Mouse (Mus musculus) myocyte (in vitro differentiated cells): ENCODE results near the gene Serf1. TPM values are rescaled to one million over a fixed set of nuclear protein-coding genes. Genes with fewer than 3 reads are reported as not detected.

Source experiments
- H3K27me3 ChIP-seq: one replicate; pipeline ENCODE4 v1.6.1; 2011; ENCODE audit not compliant: control insufficient read depth, insufficient read depth, insufficient read length
- H3K36me3 ChIP-seq: one replicate; pipeline ENCODE4 v1.6.1; 2011; ENCODE audit not compliant: control insufficient read depth, insufficient read depth
- H3K4me2 ChIP-seq: one replicate; pipeline ENCODE4 v1.6.1; 2011; ENCODE audit warnings: low read depth, control low read depth
- H3K4me3 ChIP-seq: one replicate; pipeline ENCODE4 v1.5.1; 2011; ENCODE audit warnings: mild to moderate bottlenecking, control low read depth, moderate library complexity
- H3K79me2 ChIP-seq: one replicate; pipeline ENCODE4 v1.6.1; 2011; ENCODE audit not compliant: control insufficient read depth, insufficient read depth
- H3ac ChIP-seq: one replicate; pipeline ENCODE4 v1.6.1; 2011; ENCODE audit not compliant: control insufficient read depth, insufficient read length
- CEBPB ChIP-seq: IDR thresholded peaks from 2 replicates; pipeline ENCODE4 v1.6.1; 2011; ENCODE audit warnings: mild to moderate bottlenecking, moderate library complexity; ENCODE audit not compliant: poor library complexity, insufficient read depth, severe bottlenecking
- E2F4 ChIP-seq: IDR thresholded peaks from one replicate; pipeline ENCODE4 v1.6.1; 2011; ENCODE audit warnings: mild to moderate bottlenecking, control low read depth, moderate library complexity; ENCODE audit not compliant: insufficient read depth
- MAX ChIP-seq: IDR thresholded peaks from one replicate; pipeline ENCODE4 v1.6.1; 2011; ENCODE audit warnings: low read depth, mild to moderate bottlenecking, control low read depth
- MYOD1 ChIP-seq, 3 experiments: IDR thresholded peaks; one replicate each; pipeline ENCODE4 v1.6.1; 2011; ENCODE audit warnings: control low read depth in 2 of 3, low read depth in 2 of 3, mild to moderate bottlenecking in 2 of 3, moderate library complexity in 1 of 3; ENCODE audit not compliant: insufficient read length in 2 of 3, control insufficient read depth in 1 of 3
- MYOG ChIP-seq, 3 experiments: IDR thresholded peaks; one replicate each; pipeline ENCODE4 v1.6.1; 2011; ENCODE audit warnings: control low read depth in 2 of 3, low read depth in 2 of 3, mild to moderate bottlenecking in 2 of 3; ENCODE audit not compliant: insufficient read length in 2 of 3, control insufficient read depth in 1 of 3, insufficient read depth in 1 of 3
- POLR2A ChIP-seq: IDR thresholded peaks from one replicate; pipeline ENCODE4 v1.6.1; 2011; ENCODE audit warnings: low read depth, mild to moderate bottlenecking, control low read depth, moderate library complexity; ENCODE audit not compliant: insufficient read length
- POLR2AphosphoS2 ChIP-seq: IDR thresholded peaks from one replicate; pipeline ENCODE4 v1.6.1; 2011; ENCODE audit warnings: low read depth, control low read depth; ENCODE audit not compliant: insufficient read length
- REST ChIP-seq: IDR thresholded peaks from one replicate; pipeline ENCODE4 v1.6.1; 2011; ENCODE audit warnings: mild to moderate bottlenecking, control low read depth, moderate library complexity; ENCODE audit not compliant: insufficient read depth, insufficient read length
- SRF ChIP-seq: IDR thresholded peaks from one replicate; pipeline ENCODE4 v1.6.1; 2011; ENCODE audit warnings: low read depth; ENCODE audit not compliant: control insufficient read depth, insufficient read length
- TCF12 ChIP-seq: IDR thresholded peaks from one replicate; pipeline ENCODE4 v1.6.1; 2011; ENCODE audit warnings: mild to moderate bottlenecking, control low read depth; ENCODE audit not compliant: poor library complexity, insufficient read depth, severe bottlenecking
- TCF3 ChIP-seq: IDR thresholded peaks from one replicate; pipeline ENCODE4 v1.6.1; 2011; ENCODE audit warnings: low read depth, control low read depth; ENCODE audit not compliant: insufficient read length
- USF1 ChIP-seq: IDR thresholded peaks from one replicate; pipeline ENCODE4 v1.6.1; 2011; ENCODE audit warnings: low read depth, mild to moderate bottlenecking, control low read depth, moderate library complexity
- polyA plus RNA-seq: library from polyadenylated mRNA; unstranded; fragments of >200 nt; fragmentation: generic; extraction: Trizol; gene quantifications from one replicate; pipeline ENCODE4 v1.2.1, GENCODE M21; 2012; ENCODE audit warnings: missing spikeins

Gene Serf1
- polyA plus RNA-seq, 1 experiment: 34.0 TPM

DNA sequence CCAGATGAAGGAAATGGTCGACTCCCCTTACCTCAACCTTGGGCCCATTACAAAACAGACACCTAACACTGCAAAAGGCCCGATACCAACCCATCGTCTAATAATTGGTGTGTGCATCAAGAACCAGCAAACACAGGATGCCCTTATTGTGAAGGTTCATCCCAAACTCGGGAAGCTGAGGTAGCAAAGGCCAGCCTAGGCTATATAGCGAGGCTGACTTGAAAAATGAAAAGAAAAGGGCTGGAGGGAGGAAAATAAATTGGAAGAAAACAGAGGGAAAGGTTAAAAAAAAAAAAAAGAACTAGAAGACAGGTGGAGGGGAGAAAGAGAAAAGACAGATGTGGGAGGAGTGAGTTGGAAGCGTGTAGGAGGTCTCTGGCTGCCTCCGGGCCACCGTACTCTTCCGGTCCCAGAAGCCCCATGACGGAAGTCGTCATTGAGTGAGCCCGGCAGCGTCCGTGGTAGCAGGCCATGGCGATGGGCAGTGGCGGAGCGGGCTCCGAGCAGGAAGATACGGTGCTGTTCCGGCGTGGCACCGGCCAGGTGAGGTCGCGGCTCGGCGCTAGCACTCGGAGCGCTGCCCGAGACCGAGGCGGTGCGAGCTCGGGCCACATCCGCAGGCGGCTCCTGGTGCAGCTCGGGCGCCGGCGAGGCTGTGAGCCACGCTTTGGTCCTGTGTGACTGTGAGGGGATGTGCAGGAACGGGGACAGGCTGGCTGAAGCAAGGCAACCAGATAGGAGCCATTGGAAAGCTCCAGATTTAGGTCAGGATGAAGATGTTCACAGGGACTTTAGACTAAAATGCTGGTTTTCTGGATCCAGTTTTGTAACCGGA, 16.8 kb downstream of the Serf1 start, which contains the start of gene Smn1:
TSS of gene Smn1 (plus strand) at position 430 of the 835 bp plus-strand sequence.
- peak; percentile 97 for TF ChIP-seq POLR2A
- peak; percentile 91 for TF ChIP-seq POLR2AphosphoS2
- no peak for TF ChIP-seq SRF
- no peak for TF ChIP-seq USF1
- no peak for TF ChIP-seq TCF12
- no peak for TF ChIP-seq MYOD1 (IDR thresholded peaks at IDR 0.05; ENCODE audit: control insufficient read depth in 1 of 3, insufficient read length in 2 of 3, low read depth in 2 of 3)
- peak in 1 of 3 experiments; percentile 27 for TF ChIP-seq MYOG (IDR thresholded peaks at IDR 0.05; ENCODE audit: control insufficient read depth in 1 of 3, insufficient read depth in 1 of 3, insufficient read length in 2 of 3, low read depth in 2 of 3)
- no peak for TF ChIP-seq MAX
- TF ChIP-seq CEBPB: no peak
- no peak for TF ChIP-seq TCF3
- TF ChIP-seq REST: peak; percentile 16
- no peak for TF ChIP-seq E2F4
- peaks cover 19% of the 10 kb centered on the region for H3K79me2 ChIP-seq
- peaks cover 15% of the 10 kb centered on the region for H3K36me3 ChIP-seq
- H3ac ChIP-seq: peak within 1 kb of the TSS; percentile 38
- H3K27me3 ChIP-seq: no peaks in the 10 kb centered on the region
- peak within 1 kb of the TSS; percentile 99 for H3K4me2 ChIP-seq
- peak within 1 kb of the TSS; percentile 86 for H3K4me3 ChIP-seq

DNA sequence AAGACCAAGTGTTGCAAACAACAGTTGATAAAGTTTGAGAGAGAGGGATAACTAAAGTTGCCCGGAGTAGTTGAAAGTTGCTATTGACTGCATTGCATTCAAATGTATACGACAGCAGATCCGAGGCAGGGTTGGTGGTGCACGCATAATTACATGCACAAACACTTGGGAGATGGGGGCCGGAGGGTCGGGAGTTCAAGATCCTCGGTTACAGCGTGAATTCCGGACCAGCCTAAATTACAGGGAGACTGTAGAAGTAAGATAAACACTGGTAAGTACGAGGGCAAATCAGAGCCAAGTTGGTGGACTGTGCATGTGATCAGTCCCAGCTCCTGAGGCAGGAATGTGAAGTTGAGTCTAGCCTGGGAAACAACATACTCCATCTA, 17.4 kb downstream of the Serf1 start:
- TF ChIP-seq E2F4: no peak
- TF ChIP-seq SRF: no peak
- no peak for TF ChIP-seq MAX
- no peak for TF ChIP-seq CEBPB
- TF ChIP-seq USF1: no peak
- no peak for TF ChIP-seq MYOG (IDR thresholded peaks at IDR 0.05; ENCODE audit: control insufficient read depth in 1 of 3, insufficient read depth in 1 of 3, insufficient read length in 2 of 3, low read depth in 2 of 3)
- TF ChIP-seq POLR2A: no peak
- TF ChIP-seq TCF3: no peak
- no peak for TF ChIP-seq POLR2AphosphoS2
- TF ChIP-seq REST: no peak
- no peak for TF ChIP-seq TCF12
- no peak for TF ChIP-seq MYOD1 (IDR thresholded peaks at IDR 0.05; ENCODE audit: control insufficient read depth in 1 of 3, insufficient read length in 2 of 3, low read depth in 2 of 3)
- H3K4me3 ChIP-seq: peak overlapping the region; percentile 86
- H3K4me2 ChIP-seq: peak overlapping the region; percentile 94
- H3K27me3 ChIP-seq: no peaks in the 10 kb centered on the region
- H3K36me3 ChIP-seq: peaks cover 15% of the 10 kb centered on the region
- H3ac ChIP-seq: peak overlapping the region; percentile 38
- peaks cover 19% of the 10 kb centered on the region for H3K79me2 ChIP-seq

DNA sequence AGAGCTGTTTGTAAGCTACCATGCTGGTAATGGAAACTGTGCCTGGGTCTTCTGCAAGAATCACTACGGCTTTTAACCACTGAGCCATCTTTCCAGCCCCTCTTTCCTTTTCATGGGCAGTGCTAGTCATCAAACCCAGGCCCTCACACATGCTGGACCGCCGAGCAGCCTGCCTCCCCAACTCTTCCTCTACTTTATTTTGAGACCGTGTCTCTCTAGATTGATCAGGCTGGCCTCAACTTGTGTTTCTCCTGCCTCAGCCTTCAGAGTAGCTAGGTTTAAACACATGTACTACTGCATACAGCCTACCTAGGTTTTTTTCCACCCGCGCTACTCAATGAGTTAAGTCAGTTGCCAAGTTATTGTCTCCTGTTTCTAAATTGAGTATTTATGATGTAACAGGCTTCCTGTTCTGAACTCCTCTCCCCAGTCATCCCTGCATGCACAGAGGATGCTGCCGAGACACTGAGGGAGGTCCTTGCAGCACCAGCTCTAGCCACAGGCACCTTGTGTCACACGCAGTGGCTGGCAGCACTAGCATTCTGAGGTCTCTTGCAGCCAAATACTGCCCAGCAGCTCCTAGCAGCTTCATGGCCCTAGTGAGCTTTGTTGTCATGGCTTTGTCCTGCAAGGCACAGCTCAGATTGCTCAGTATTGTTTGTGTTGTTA, 34.0 kb downstream of the Serf1 start:
- Histone ChIP-seq H3K79me2 (no peaks in the 10 kb centered on the region), H3K4me2 (no peak overlapping the region), H3ac (no peak overlapping the region), H3K4me3 (no peak overlapping the region), H3K27me3 (no peaks in the 10 kb centered on the region), H3K36me3 (peaks cover 13% of the 10 kb centered on the region)
- no peak for TF ChIP-seq SRF
- TF ChIP-seq MAX: no peak
- TF ChIP-seq MYOD1 (IDR thresholded peaks at IDR 0.05; ENCODE audit: control insufficient read depth in 1 of 3, insufficient read length in 2 of 3, low read depth in 2 of 3): no peak
- no peak for TF ChIP-seq POLR2A
- TF ChIP-seq TCF12: no peak
- no peak for TF ChIP-seq CEBPB
- no peak for TF ChIP-seq TCF3
- no peak for TF ChIP-seq USF1
- TF ChIP-seq E2F4: no peak
- no peak for TF ChIP-seq MYOG (IDR thresholded peaks at IDR 0.05; ENCODE audit: control insufficient read depth in 1 of 3, insufficient read depth in 1 of 3, insufficient read length in 2 of 3, low read depth in 2 of 3)
- TF ChIP-seq REST: no peak
- no peak for TF ChIP-seq POLR2AphosphoS2

DNA sequence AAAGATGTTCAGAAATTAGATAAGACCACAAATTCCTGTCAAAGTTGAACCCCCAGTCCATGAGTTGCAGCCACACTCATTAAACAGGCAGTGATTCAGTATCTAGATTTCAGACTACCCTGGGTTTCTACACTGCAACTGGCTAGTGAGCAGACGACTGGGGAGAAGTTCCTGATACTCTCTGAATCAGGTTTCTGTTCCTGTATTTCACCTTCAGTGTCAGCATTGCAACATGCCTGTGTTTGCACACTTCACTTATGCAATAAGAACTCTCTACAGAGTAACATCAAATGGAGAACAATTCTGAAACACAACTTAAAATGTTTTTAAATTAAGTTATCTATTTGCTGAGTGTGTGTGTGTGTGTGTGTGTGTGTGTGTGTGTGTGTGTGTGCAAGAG, 44.8 kb downstream of the Serf1 start:
- no peak overlapping the region for H3K4me3 ChIP-seq
- H3K27me3 ChIP-seq: no peaks in the 10 kb centered on the region
- TF ChIP-seq POLR2AphosphoS2: no peak
- no peak for TF ChIP-seq TCF12
- 0 out of 2 replicates have a peak, but pooled peaks have one; percentile 20 for TF ChIP-seq CEBPB
- TF ChIP-seq E2F4: no peak
- no peak for TF ChIP-seq TCF3
- no peak for TF ChIP-seq REST
- H3K4me2 ChIP-seq: no peak overlapping the region
- no peaks in the 10 kb centered on the region for H3K79me2 ChIP-seq
- H3K36me3 ChIP-seq: no peaks in the 10 kb centered on the region
- no peak overlapping the region for H3ac ChIP-seq
